Mouse (Mus musculus) common myeloid progenitor, adult 5-6 weeks (primary cell): ENCODE measurements around the gene Tmod3. TPM values are rescaled to one million over a fixed set of nuclear protein-coding genes. Genes with fewer than 3 reads are reported as not detected.
"Not testable (repeated sequence)": the region's sequence is repeated elsewhere in the genome, so short reads cannot be mapped to it uniquely, and the experiment has no call there.

ENCODE experiments used
- ATAC-seq: replicated peaks from 2 replicates; pipeline ENCODE4 v1.8.0; 2016; ENCODE audit warnings: low read depth, mild to moderate bottlenecking, moderate TSS enrichment, inconsistent platforms; ENCODE audit not compliant: poor library complexity, severe bottlenecking
- total RNA-seq: library from RNA; stranded (forward); fragments of 200-1000, 187-1606 nt; gene quantifications from 2 replicates; pipeline ENCODE4 v1.2.3, GENCODE M21; 2017

Gene Tmod3
- total RNA-seq, 1 experiment from 2014 or later, result 81.4 TPM

DNA sequence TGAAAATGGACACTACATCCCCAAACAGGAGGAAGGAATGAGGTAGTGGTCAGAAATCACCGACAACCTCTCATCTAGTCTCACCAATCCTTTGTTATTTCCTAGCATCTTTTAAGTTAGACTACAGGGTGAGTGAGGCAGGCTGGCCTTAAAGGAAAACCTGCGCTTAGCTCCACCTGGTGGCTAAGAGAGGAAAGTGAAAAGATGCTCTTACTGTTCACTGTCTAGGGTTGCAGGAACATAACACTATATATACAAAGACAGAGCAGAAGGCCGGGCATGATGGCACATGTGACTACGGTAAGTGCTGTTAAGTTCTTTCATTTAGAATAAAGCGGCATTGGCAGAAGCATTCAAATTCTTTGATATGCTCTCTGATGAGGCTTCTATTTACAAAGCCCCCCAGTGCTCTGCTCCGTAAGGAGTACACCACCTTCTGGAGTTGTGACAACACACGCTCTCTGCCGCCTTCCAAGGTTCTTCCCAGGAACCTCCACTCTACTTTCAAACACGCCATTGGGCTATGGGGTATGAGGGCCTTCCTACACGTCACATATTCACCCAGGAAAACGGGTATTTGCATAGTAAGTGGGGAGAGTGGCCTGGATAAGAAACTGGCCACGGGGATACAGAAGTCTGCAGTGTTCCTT, 43.9 kb downstream of the Tmod3 start:
- peak; percentile 89 for ATAC-seq

- no peak for ATAC-seq
Measured at GRCm38 (mm10) chr9:75511236-75511939, 48.1 kb downstream of the Tmod3 start.

GRCm38 (mm10) chr9:75504311-75504710, 55.1 kb downstream of the Tmod3 start:
- ATAC-seq, result no peak

DNA sequence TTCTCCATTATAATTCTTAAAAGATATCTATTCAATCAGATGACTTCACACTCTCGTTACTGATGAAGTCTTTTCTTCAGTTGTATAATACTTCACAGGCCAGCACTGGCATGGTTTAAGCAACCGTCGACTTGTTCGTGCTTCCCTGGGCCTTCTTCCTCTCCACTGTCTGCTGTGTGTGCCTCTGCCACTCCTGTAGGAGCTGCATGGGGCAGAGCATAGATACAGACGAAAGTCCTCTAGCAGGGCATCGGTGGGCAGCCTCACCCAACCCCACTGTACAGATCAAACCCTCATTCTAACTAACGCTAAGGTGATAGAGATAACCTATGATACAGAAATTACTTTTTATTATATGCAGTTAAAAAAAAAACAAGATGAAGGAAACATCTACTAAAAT, 60.9 kb downstream of the Tmod3 start:
- no peak for ATAC-seq

GRCm38 (mm10) chr9:75495945-75496344, 63.5 kb downstream of the Tmod3 start:
- no peak for ATAC-seq

GRCm38 (mm10) chr9:75494407-75495005, 65.0 kb downstream of the Tmod3 start:
- ATAC-seq, result no peak

DNA sequence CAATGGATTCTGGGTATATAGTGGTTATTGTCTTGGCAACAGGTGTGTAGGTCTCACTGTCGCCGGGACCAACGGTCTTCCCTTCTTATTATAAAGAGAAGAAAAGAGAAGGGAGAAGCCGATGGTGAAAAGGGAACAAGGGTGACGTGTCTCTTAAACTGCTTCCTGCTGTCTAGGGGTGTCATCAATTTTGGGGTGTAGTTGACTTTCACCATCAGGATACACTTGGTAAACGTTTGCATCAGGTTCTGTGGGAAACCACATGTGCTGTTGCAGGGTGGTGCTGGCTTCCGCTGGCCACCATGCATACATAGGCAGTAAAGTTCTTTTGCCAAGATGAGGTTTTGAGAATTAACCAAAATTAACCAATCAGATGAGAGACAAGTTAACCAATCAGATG, 71.2 kb downstream of the Tmod3 start:
- not testable (repeated sequence) for ATAC-seq

- no peak for ATAC-seq
Measured at GRCm38 (mm10) chr9:75485231-75485630, 74.2 kb downstream of the Tmod3 start.

GRCm38 (mm10) chr9:75480536-75481075, 78.9 kb downstream of the Tmod3 start:
- no peak for ATAC-seq

DNA sequence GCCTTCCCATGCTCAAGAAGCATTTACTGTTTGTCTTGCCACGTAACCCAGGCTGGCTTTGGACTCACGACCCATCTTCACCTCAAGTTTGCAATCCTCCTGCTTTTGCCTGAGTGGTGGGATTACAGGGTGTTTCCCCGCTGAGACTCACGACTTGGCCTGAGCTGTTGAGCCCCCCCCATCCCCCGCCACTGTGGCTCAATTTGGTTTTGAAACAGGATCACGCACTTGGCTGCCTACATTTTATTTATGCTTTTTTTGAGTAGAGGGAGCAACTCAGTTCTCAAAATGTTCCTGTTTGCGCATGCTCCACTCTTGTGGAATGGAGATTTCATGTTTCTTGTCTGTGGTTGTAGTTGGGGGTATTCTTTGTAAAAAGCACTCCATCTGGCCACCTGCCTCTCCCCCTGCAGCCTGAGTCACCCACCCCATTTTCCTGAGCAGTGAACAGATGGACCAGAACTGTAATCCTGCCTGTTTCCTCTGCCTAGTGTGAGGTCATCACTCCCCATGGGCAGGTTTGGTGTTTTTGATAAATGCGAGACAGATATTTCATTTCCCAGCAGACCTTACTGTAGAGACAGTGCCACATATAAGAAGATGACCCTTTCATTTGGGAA, 80.2 kb downstream of the Tmod3 start:
- no peak for ATAC-seq

DNA sequence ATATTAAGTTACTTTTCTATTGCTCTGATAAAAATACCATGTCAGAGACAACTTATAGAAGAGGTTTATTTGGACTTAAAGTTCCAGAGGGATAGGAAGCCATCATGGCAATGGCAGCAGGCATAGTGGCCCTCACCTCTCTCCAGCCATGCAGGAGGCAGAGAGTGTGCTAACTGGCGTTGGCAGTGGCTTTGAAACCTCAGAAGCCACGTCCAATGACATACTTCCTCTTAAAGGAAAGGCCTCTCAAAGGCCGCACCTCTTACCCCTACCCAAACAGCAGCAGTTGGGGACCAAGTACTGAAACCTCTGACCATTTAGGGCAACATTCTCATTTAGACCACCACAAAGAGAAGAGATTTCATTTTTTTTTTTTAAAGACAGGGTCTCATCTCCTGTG, 82.2 kb downstream of the Tmod3 start:
- ATAC-seq, result peak; percentile 95

DNA sequence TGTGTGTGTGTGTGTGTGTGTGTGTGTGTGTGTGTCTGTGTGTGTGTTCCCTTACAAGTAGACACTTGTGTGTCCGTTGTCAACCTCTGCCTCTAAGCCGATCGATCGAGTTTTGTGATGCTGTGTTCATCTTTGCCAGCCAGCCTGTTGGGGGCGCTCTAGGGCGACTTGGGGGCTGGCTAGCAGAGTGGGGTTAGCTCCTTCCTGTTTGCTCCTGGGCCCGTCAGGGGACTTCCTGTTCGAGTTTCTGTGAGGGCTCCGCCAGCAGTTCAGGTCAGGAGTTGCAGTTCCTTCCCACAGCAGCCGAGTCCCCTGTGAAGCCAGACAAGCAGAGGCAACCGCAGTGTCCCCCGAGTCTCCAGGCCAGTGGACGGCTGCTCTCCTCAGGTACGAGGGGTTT, 91.2 kb downstream of the Tmod3 start:
- ATAC-seq, result peak; percentile 79

GRCm38 (mm10) chr9:75467581-75467980, 91.9 kb downstream of the Tmod3 start:
- no peak for ATAC-seq

GRCm38 (mm10) chr9:75466641-75467040, 92.8 kb downstream of the Tmod3 start:
- ATAC-seq, result no peak

DNA sequence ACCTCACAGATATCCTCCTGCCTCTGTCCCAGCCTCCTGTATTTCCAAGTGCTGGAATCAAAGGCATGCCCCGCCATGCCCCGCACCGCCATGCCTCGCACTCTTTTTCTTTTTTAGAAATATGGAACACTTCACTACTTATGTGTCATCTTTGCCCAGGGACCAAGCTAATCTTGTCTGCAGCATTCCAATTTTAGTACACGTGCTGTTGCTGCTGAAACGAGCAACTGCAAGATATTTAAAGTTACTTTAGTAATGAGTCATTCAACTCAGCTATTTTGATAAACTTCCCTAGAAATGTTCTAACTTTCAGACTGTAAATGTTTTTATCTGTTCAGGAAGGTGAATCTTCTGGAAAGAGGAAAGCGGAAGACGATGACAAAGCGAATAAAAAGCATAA, 93.6 kb downstream of the Tmod3 start:
- ATAC-seq, result no peak

- ATAC-seq, result no peak
Measured at GRCm38 (mm10) chr9:75463050-75463660, 96.3 kb downstream of the Tmod3 start.

DNA sequence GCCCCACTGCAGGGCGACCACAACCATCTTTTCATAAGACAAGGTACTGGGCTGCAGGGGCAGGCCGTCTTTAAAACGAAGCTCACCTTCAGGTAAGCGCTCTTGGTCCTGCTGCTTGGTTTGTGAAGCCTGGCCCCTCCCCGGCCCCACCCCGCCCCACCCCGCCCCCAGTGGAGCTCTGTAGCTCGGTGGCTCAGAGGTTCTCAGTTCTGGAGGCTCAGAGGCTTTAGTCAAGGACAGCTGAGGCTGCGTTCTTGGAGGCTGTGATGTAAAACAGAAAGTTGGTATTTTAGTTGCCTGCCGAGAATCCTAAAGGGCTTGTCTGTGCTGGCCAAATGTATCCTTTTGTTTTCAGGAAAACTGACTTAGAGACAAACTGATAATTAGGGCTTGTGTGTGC, 103.8 kb downstream of the Tmod3 start:
- no peak for ATAC-seq

DNA sequence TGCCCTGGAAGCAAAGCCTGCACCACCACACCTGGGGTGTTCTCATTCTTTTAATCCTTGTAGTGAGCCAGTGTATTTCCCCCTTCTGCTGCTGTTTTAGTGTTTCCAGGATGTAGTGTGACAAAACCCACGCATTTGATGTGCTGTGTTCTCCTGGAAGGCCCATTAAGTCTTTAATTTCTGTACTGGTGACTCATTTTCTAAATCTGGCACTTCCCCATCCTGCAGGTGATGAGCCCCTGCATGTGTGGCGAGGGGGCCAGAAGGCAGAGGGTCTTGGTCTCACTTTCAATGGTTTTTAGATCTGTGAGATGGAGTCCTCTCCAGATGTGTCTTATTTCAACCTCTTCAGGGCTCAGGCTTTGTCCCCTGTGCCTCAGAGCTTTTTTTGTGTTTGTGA, 105.5 kb downstream of the Tmod3 start:
- no peak for ATAC-seq

- no peak for ATAC-seq
Measured at GRCm38 (mm10) chr9:75448021-75448420, 111.4 kb downstream of the Tmod3 start.
